Mouse (Mus musculus): ENCODE data around the gene Hoxd8. TPM values are rescaled to one million over a fixed set of nuclear protein-coding genes. Genes with fewer than 3 reads are reported as not detected.
A peak's percentile ranks its signal among the peaks of the same experiment; 100 is the strongest.

Gene Hoxd8
- 1.1 and 1.2 TPM in 2 replicates for polyA plus RNA-seq (2012; rRNA removed)

GRCm38 (mm10) chr2:74704393-74704998, at the start of gene Hoxd8:
Gene Hoxd8, plus strand, starts transcription at chr2:74704615.
- H3K27ac ChIP-seq (ENCODE audit: control insufficient read depth, insufficient read depth, low read length) = no peak within 1 kb of the TSS
- DNase-seq = no peak
- H3K4me1 ChIP-seq (replicated peaks; ENCODE audit: control insufficient read depth, insufficient read depth, low read length) = peaks cover 11% of the 10 kb centered on the region
- H3K27me3 ChIP-seq (ENCODE audit: control insufficient read depth, insufficient read depth, low read length) = peaks cover 25% of the 10 kb centered on the region
- 5% methylated on average over 52 of the region's 52 CpGs for WGBS
- no peaks in the 10 kb centered on the region for H3K36me3 ChIP-seq (ENCODE audit: control insufficient read depth, insufficient read depth, low read length)
- no peak for TF ChIP-seq POLR2A (IDR thresholded peaks at IDR 0.05; ENCODE audit: control insufficient read depth, extremely low read depth, insufficient read depth, low read length, poor library complexity)
- peak within 1 kb of the TSS; percentile 29; the same call in 1 of the 2 replicates for H3K4me3 ChIP-seq (ENCODE audit: control insufficient read depth, insufficient read depth, low read length)

GRCm38 (mm10) chr2:74654743-74655419, 49.5 kb upstream of the Hoxd8 start:
- no peaks in the 10 kb centered on the region for H3K36me3 ChIP-seq (ENCODE audit: control insufficient read depth, insufficient read depth, low read length)
- H3K4me3 ChIP-seq (ENCODE audit: control insufficient read depth, insufficient read depth, low read length) = no peak overlapping the region
- H3K4me1 ChIP-seq (replicated peaks; ENCODE audit: control insufficient read depth, insufficient read depth, low read length) = no peaks in the 10 kb centered on the region
- peaks cover 38% of the 10 kb centered on the region for H3K27me3 ChIP-seq (ENCODE audit: control insufficient read depth, insufficient read depth, low read length)
- no peak overlapping the region for H3K27ac ChIP-seq (ENCODE audit: control insufficient read depth, insufficient read depth, low read length)
- DNase-seq = no peak
- 21% methylated on average over 20 of the region's 20 CpGs for WGBS
- TF ChIP-seq POLR2A (IDR thresholded peaks at IDR 0.05; ENCODE audit: control insufficient read depth, extremely low read depth, insufficient read depth, low read length, poor library complexity) (no peak), CTCF (IDR thresholded peaks at IDR 0.05; ENCODE audit: borderline replicate concordance, control insufficient read depth, extremely low read depth, insufficient read depth, low read length, poor library complexity) (no peak)

- TF ChIP-seq CTCF (IDR thresholded peaks at IDR 0.05; ENCODE audit: borderline replicate concordance, control insufficient read depth, extremely low read depth, insufficient read depth, low read length, poor library complexity) (no peak), POLR2A (IDR thresholded peaks at IDR 0.05; ENCODE audit: control insufficient read depth, extremely low read depth, insufficient read depth, low read length, poor library complexity) (no peak)
- 7% methylated on average over 41 of the region's 47 CpGs for WGBS
- no peak for DNase-seq
- Histone ChIP-seq H3K4me3 (ENCODE audit: control insufficient read depth, insufficient read depth, low read length) (no peak overlapping the region), H3K4me1 (replicated peaks; ENCODE audit: control insufficient read depth, insufficient read depth, low read length) (no peaks in the 10 kb centered on the region), H3K27ac (ENCODE audit: control insufficient read depth, insufficient read depth, low read length) (no peak overlapping the region), H3K27me3 (ENCODE audit: control insufficient read depth, insufficient read depth, low read length) (peaks cover 38% of the 10 kb centered on the region), H3K36me3 (ENCODE audit: control insufficient read depth, insufficient read depth, low read length) (no peaks in the 10 kb centered on the region)
These were observed 49.0 kb upstream of the Hoxd8 start for GRCm38 (mm10) chr2:74655420-74655781.

- no peak overlapping the region for H3K27ac ChIP-seq (ENCODE audit: control insufficient read depth, insufficient read depth, low read length)
- H3K27me3 ChIP-seq (ENCODE audit: control insufficient read depth, insufficient read depth, low read length) = peaks cover 34% of the 10 kb centered on the region
- no peak for DNase-seq
- 4% methylated on average over 68 of the region's 69 CpGs for WGBS
- H3K4me3 ChIP-seq (ENCODE audit: control insufficient read depth, insufficient read depth, low read length) = no peak overlapping the region
- no peaks in the 10 kb centered on the region for H3K36me3 ChIP-seq (ENCODE audit: control insufficient read depth, insufficient read depth, low read length)
- H3K4me1 ChIP-seq (replicated peaks; ENCODE audit: control insufficient read depth, insufficient read depth, low read length) = no peaks in the 10 kb centered on the region
- TF ChIP-seq CTCF (IDR thresholded peaks at IDR 0.05; ENCODE audit: borderline replicate concordance, control insufficient read depth, extremely low read depth, insufficient read depth, low read length, poor library complexity) (no peak), POLR2A (IDR thresholded peaks at IDR 0.05; ENCODE audit: control insufficient read depth, extremely low read depth, insufficient read depth, low read length, poor library complexity) (no peak)
These were observed 48.4 kb upstream of the Hoxd8 start for GRCm38 (mm10) chr2:74655821-74656631.

GRCm38 (mm10) chr2:74656632-74657021, 47.8 kb upstream of the Hoxd8 start:
- no peak overlapping the region for H3K4me3 ChIP-seq (ENCODE audit: control insufficient read depth, insufficient read depth, low read length)
- H3K4me1 ChIP-seq (replicated peaks; ENCODE audit: control insufficient read depth, insufficient read depth, low read length) = no peaks in the 10 kb centered on the region
- TF ChIP-seq CTCF (IDR thresholded peaks at IDR 0.05; ENCODE audit: borderline replicate concordance, control insufficient read depth, extremely low read depth, insufficient read depth, low read length, poor library complexity) = no peak
- TF ChIP-seq POLR2A (IDR thresholded peaks at IDR 0.05; ENCODE audit: control insufficient read depth, extremely low read depth, insufficient read depth, low read length, poor library complexity) = no peak
- DNase-seq = no peak
- 12% methylated on average over 4 of the region's 4 CpGs for WGBS
- no peak overlapping the region for H3K27ac ChIP-seq (ENCODE audit: control insufficient read depth, insufficient read depth, low read length)
- H3K36me3 ChIP-seq (ENCODE audit: control insufficient read depth, insufficient read depth, low read length) = no peaks in the 10 kb centered on the region
- H3K27me3 ChIP-seq (ENCODE audit: control insufficient read depth, insufficient read depth, low read length) = peaks cover 36% of the 10 kb centered on the region

DNA sequence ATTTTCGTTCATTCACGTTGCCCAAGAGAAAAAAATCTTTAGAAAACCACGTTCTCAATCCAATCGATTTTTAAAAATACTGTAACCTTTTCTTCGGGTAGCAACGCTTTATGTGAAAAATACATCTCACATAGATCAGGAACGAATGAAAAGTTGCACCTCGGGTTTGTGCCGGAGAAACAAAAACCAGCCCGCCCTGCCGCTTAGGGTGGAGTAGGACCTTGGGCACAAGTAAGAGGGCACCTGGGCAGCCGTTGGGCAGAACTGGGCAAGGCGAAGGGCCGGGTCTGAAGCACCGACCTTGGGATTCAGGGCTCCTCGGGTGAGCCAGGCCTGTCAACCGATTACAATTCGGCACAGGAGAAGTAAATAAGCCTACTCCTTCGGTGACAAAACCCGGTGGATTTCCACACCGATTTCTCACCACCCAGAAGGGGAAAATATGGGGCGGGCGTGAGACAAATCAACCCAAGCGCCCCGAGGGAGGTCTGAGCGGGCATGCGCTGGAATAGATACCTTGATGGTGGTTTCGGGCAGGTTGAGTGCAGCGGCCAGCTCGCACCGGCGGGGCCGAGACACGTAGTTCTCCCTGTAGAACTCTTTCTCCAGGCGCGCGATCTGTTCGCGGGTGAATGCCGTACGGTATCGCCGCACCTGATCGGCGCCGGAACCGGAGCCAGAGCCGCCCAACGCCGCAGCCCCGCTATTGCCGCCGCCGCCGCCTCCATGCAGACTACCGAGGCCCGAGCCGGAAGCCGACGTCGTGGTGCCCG, 47.0 kb upstream of the Hoxd8 start:
- no peaks in the 10 kb centered on the region for H3K36me3 ChIP-seq (ENCODE audit: control insufficient read depth, insufficient read depth, low read length)
- no peak overlapping the region for H3K27ac ChIP-seq (ENCODE audit: control insufficient read depth, insufficient read depth, low read length)
- TF ChIP-seq POLR2A (IDR thresholded peaks at IDR 0.05; ENCODE audit: control insufficient read depth, extremely low read depth, insufficient read depth, low read length, poor library complexity) (no peak), CTCF (IDR thresholded peaks at IDR 0.05; ENCODE audit: borderline replicate concordance, control insufficient read depth, extremely low read depth, insufficient read depth, low read length, poor library complexity) (no peak)
- peaks cover 40% of the 10 kb centered on the region for H3K27me3 ChIP-seq (ENCODE audit: control insufficient read depth, insufficient read depth, low read length)
- WGBS = 5% methylated on average over 62 of the region's 62 CpGs
- no peak overlapping the region for H3K4me3 ChIP-seq (ENCODE audit: control insufficient read depth, insufficient read depth, low read length)
- no peak for DNase-seq
- H3K4me1 ChIP-seq (replicated peaks; ENCODE audit: control insufficient read depth, insufficient read depth, low read length) = no peaks in the 10 kb centered on the region
